Mouse (Mus musculus) left cerebral cortex, postnatal 4 days (tissue): Measurements from ENCODE around the gene Angptl6. TPM values are rescaled to one million over a fixed set of nuclear protein-coding genes. Genes with fewer than 3 reads are reported as not detected.

Source experiments
- DNase-seq: peaks from one replicate; pipeline ENCODE4 v3.0.0-alpha.2; 2022
- intact Hi-C: fragments of 180-260 bp; cut with DNase I; formaldehyde crosslinking; loops from one replicate; pipeline ENCODE4 v1.15.1; 2025
- total RNA-seq, 2 experiments: library from RNA; stranded (reverse); gene quantifications; 2 replicates each; pipeline ENCODE4 v1.2.3; 2021

Gene Angptl6
- total RNA-seq: 10 to 100 TPM in 1 of 2 experiments, 1 to 10 TPM in 1; 9.9 to 10.9 TPM

DNA sequence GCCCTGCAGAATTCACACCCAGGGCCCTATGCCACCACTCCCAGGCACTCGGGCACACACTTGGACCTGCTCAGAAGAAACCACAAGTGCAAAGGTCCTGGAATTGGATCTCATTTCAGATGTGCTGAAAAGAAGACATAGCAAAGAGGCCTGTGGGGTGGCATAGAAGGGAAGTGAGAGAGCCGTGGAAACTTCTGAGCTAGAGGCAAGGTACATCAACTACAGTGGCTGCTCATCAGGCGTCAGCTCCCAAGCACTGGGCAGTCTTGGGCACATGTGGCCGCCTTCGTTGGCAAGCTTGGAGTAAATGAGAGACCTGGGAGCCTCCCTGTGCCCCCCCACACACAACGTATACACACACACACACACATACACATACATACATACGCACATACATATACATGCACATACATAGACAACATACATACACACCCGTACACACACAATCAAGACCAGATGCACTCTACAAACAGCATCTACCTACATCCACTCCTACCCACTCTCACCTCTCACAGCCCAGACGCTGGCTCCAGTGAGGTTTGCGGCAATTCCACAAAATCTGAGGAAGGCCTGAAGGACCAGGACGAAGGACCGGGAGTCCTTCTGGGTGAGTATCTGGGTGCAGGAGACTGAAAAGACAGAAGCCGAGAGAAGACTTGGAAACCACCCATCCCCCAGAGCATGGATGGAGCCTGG, at the start of gene Angptl6:
Angptl6 (minus strand) TSS at position 631 of the 696 bp plus-strand sequence.
- intact Hi-C loops: no loop called here
- no peak for DNase-seq

DNA sequence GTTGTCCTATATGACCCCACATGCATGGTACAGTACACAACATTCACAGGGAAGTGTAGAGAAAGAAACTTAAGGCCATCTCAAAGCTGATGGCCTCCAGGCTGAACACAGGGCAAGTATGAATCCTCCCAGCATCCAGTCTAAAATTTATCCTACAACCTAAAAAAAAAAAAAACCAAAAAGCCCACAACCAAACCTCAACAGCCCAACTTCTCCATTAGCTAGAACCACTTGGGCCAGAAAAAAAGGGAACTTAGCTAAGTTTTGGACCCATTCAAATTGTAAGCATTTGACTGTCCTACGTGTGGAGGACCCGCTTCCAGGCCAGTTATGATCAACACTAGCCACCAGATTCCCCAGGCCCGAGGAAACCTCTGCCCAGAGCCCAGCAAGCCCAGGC, 43.7 kb upstream of the Angptl6 start:
- intact Hi-C loops: no loop called here
- no peak for DNase-seq

DNA sequence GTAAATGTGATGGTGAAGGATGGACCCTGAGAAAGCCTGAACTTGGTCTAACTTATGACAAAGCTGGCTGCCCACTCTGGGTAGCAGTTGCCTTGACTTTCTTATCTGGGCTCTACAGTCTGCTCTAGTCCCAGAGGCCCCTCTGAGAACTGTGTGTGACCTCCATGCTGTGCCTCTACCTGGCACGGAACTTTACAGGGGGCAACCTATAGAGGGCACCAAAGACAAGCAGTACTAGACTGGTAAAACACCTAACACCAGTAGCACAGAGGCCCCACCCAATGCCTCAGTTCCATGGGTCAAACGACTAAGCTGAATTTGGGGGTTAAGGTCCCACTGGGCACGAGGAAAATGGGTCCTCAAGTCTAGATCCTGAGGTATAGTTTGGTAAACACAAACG, 36.6 kb upstream of the Angptl6 start:
- intact Hi-C loops: no loop called here
- no peak for DNase-seq

- intact Hi-C loops: no loop called here
- no peak for DNase-seq
Measured at GRCm38 (mm10) chr9:20909948-20910347, 30.4 kb upstream of the Angptl6 start.

DNA sequence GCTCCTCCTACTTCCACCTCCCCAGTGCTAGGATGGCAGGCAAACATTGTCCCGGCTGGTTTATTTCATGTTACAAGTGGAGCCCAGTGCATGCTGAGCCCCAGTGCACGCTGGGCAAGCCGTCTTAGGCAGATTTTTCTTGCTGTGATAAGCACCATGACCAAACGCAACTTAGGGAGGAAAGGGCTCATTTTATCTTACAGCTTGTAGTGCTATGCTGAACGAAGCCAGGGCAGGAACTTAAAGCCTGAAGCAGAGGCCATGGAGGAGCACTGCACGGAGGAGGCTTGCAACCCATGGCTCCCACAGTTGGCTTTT, 22.6 kb upstream of the Angptl6 start:
- intact Hi-C loops: loop anchor here (5.0 kb wide), 1 partner anchor 95 kb away; no protein-coding TSS in a partner anchor
- no peak for DNase-seq

DNA sequence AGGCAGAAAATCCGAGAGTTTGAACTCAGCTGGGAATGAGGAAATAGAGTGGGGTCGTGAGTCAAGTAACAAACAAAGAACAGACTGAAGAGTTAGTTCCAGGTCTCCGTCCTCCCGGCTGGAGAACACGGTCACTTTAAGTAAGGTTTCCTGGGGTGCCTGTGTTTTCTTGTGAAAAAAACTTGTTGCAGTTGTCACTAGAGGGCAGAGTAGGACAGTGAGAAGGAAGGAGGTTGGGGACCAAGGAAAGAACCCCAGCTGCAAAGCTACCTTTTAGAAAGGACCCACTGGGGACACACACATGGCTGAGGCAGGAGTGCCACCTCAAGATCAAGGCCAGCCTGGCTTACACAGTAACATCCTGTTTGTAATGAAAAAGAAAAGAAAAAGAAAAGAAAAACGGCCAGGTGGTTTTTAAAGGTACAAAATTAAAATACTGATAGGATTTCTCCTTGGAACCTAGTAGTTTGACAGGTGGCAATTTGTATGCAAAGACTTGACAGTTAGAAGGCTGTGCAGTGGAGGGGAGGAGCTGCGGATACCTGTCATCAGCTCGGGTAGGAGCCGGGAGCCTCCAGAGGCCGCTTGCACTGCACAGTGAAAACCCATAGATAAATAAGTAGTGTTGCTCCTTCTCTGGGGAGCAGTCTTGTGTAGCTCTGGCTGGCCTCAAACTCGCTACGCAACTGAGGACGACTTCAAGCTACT, 22.1 kb upstream of the Angptl6 start:
- DNase-seq: no peak

DNA sequence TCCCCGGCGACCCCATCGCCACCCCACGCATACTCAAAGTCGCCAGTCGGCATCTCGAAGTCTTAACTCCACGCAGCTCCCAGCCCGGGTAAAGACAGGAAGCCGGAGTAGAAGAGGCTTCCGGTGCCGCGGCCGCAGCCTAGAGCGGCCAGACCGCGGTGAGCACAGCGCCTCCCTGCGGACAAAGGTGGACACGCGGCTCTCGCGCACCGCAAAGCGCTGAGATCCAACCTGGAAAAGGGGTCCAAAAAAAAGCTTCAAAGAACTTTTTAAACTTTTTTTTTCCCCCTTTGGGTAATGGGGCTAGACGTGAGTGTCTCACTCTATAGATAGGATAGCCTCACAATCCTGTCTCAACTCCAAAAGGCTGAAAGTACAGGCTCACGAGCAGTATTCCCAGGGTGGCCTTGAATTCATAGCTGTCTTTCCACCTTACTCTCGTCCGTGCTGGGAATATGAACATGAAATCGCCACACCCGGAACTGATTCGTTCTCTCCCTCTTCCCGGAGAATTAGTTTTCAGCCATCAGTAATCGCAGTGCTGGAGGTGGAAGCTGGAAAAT, 19.1 kb upstream of the Angptl6 start, which contains the start of gene Eif3g:
Eif3g (minus strand) TSS at position 113 of the 563 bp plus-strand sequence.
- peak; percentile 87 for DNase-seq
- intact Hi-C loops: no loop called here

More for the DNA sequence above, 22.1 kb upstream of the Angptl6 start:
- intact Hi-C loops: loop anchor here (5.0 kb wide), 1 partner anchor 96 kb away; no protein-coding TSS in a partner anchor

DNA sequence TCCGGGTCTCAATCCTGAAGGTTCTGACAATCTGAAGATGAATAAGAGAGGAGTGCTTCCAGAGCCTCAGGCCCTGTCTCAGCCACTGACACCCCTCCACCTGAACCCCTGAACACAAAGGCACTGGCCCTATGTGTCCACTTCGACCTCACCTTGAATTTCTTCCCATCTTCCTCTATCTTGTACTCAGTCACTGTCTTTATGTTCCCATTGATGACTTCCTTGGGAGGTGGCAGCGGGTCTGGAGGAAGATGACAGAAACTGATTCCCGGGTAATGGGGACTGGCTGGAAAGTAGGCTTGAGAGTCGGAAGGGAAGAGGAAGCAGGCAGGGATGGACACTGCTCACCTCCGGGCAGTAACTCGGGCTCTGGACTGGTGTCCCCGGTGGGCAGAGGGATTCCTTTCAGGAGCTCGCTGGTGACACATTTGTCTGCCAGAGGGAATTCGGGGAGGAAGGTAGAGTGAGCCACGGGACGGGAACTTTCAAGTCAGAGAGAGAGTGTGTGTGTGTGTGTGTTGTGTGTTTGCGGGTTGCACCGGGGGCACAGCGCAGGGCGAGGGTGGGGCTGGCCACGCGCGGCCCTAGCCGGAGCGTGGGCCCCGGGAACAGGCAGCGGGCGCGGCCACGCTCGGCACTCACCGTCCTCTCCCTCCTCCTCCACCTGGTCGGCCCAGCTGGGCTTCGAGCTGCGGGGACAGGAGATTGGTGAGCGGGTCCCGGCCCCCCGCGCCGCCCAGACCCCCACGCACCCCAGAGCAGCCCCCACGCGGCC, 18.4 kb upstream of the Angptl6 start:
- intact Hi-C loops: no loop called here
- DNase-seq: no peak

DNA sequence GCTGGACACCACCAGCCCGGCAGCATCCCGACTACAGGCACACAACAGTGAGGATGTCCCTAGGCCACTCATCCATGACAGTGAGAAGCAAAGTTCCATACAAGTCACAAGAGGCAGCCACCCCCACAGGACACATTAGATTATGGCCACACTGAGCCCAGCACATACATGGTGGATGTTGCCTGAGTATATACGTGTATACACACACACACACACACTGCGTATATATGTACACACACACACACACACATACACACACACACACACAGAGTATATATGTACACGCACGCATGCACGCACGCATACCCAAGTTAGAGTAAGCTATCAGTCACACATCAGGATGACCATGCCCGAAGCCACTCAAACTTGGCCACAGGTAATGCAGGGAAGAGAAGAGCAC, 15.9 kb upstream of the Angptl6 start:
- intact Hi-C loops: no loop called here
- no peak for DNase-seq

DNA sequence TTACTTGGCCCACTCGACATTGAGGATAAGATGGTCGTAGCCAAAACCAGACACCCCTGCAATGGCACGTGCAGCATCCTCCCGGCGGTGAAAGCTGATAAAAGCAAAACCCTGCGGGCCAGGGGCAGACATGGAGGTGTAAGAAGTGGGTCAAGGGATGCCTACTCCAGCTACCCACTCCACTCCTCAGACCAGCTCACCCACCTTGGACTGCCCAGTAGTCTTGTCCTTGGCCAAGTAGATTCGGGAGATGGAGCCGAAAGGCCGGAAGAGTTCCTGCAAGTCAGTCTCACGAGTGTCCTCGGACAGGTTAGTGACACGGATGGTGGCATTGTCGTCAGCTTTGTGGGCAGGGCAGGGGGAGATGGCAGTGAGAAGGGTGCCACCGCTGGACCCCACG, 15.1 kb upstream of the Angptl6 start:
- intact Hi-C loops: no loop called here

DNA sequence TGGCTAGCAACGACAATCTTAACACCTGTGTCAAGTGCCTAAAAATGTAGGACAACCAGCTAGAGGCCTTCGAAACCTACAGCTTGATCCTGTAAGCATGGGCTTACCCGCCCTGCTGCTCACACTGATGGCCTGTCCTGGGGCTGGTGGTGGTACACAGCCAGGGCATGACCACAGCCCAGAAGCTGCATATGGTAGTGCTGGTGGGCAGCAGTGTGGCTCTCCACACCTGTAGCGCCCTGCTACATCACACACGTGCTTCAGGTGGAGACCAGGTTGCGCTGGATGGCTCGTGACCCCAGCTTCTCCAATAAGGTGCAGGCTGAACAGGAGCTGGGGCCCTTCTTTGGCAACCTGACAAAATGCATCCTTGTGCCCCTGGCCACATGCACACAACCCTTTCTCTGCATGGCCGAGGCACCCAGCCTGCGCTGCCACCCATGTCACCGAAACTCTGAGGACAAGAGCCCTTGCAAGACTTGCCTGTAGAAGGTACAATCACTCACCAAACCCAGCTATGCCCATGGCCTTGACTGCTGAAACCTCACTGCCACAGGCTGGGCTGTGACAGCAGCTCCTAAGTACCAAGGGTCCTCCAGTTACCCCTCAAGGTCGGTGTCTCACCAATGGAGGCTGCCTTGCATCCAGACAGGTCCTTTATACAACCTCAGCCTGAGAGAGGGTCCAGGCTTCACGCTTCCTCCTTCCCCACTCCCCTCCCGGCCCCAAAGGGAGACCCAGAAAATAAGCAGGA, 14.2 kb upstream of the Angptl6 start:
- intact Hi-C loops: no loop called here
- no peak for DNase-seq

More for the DNA sequence above, 15.1 kb upstream of the Angptl6 start:
- no peak for DNase-seq

GRCm38 (mm10) chr9:20893069-20893468, 13.5 kb upstream of the Angptl6 start:
- DNase-seq: no peak

DNA sequence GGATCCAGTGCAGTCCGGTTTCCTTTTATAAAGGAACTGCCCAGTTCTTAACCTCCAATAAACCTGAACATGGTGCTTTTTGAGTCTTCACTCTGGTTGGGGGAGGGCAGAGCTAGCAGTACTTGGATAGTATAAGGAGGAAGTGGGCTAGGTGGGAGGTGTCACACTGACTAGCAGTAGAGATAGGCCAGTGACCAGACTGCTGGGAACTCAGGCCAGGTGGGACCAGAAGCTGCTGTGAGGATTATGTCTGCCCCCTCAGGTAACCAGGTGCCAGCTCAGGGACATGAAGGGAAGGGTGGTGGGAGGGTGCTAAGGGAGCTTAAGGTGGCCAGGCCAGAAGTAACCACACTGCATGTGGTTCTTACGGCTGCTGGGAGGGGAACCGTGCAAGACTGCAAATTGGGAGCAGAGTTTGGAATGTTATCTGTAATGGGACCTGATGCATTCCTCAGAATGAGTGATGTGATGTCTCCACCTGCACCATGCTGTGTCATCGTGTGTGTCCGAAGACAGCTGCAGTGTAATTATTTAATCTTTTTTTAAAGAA, 12.7 kb upstream of the Angptl6 start:
- no peak for DNase-seq
- intact Hi-C loops: no loop called here

More at GRCm38 (mm10) chr9:20893069-20893468, 13.5 kb upstream of the Angptl6 start:
- intact Hi-C loops: no loop called here

DNA sequence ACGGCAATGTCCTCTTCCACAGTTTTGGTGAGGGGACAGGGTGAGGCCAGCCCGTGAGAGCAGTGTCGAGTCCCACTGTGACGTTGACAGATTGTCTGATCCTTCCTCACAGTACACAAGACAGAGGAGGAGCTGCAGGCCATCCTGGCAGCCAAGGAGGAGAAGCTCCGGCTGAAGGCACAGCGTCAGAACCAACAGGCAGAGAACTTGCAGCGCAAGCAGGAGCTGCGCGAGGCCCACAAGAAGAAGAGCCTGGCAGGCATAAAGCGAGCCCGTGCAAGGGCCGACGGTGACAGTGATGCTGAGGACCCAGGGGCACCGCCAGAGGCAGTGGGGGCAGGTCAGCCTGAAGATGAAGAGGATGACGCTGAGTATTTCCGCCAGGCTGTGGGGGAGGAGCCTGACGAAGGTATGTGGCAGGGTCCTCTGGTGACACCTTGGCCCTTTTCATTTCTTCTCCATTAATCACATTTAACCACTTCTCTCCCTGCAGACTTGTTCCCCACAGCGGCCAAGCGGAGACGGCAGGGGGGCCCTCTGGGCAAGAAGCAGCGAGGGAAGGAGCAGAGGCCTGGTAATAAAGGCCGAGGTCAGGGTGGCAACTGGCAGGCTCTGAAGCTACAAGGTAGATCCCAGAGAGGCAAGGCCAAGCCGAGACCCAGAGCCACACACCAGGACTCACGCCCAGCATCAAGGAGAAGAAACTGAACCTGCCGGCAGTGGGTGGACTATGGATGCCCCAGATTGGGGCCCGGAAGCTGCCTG, 12.0 kb upstream of the Angptl6 start:
- DNase-seq: no peak
- intact Hi-C loops: no loop called here

DNA sequence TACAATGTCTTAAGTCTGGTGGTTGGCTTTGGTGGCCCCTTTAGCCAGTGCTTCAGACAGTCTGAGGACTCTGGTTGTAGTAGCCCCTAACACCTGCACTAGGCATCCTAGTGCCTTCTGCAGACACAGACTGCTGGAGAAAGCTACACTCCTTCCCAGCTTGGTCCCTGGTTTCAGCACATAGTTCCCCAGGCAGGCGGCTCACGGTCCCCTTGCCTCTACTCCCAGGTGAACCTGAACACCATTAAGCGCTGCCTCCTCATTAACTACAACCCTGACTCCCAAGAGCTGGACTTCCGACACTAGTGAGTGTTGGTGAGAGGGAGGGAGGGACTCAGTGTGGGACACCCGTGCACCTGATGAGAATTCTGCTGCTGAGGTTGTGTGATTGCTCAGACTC, 10.9 kb upstream of the Angptl6 start:
- DNase-seq: no peak
- intact Hi-C loops: no loop called here

DNA sequence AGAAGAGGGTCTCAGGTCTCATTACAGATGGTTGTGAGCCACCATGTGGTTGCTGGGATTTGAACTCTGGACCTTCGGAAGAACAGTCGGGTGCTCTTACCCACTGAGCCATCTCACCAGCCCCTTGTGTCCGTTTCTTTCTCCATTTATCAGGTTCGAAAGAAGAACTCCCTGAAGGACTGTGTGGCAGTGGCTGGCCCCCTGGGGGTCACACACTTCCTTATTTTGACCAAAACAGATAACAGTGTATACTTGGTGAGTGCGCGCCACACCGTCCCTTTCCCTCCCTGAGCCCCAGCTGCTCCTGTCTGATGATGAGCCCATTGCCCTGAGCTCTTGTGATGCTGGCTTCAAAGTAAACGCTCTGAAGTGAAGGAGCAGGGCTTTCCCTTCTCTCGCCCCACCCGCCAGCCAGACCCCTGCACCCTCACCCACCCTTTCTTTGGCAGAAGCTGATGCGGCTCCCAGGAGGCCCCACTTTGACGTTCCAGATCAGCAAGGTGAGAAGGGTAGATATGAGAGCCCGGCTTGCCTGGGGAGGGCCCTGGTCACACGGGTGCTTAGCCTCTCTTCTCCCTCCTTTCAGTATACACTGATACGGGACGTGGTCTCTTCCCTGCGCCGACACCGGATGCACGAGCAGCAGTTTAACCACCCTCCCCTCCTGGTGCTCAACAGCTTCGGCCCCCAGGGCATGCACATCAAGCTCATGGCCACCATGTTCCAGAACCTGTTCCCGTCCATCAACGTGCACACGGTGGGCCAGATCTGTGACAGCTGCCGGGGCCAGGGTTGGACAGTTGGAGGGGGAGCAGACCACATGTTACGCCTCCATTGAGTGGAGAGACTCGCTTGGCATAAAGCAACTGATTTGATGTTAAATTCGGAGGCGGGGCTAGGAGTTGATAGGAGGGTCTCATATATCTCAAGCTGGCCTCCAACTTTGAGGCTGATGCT, 9.9 kb upstream of the Angptl6 start:
- DNase-seq: no peak
- intact Hi-C loops: no loop called here

DNA sequence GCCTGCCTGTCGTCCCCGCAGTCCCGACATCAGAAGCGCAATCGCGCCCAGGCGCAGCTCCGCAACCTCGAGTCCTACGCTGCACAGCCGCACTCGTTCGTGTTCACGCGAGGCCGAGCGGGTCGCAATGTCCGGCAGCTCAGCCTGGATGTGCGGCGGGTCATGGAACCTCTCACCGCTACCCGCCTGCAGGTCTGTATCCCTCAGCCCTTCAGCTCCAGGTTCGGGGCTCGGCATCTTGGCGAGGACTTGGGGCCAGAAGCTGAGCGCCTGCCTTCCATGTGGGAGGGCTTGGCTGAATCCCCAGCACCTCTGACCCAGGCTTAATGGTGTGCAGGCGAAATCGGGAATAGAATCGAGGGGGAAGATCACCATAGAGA, 8.8 kb upstream of the Angptl6 start:
- DNase-seq: peak; percentile 38
- intact Hi-C loops: no loop called here

GRCm38 (mm10) chr9:20887704-20888385, 8.3 kb upstream of the Angptl6 start, which contains the start of gene Ppan:
Ppan (plus strand) TSS chr9:20888175.
- DNase-seq: peak; percentile 96
- intact Hi-C loops: no loop called here
